Mouse (Mus musculus) effector memory CD4-positive, alpha-beta T cell, adult 7 months (primary cell): Measurements from ENCODE around the gene Unc5c. TPM values are rescaled to one million over a fixed set of nuclear protein-coding genes. Genes with fewer than 3 reads are reported as not detected.

Experiments
- polyA plus RNA-seq: library from polyadenylated mRNA; unstranded; fragments of 100-300 nt; shearing (Covaris generic); gene quantifications from one replicate; pipeline ENCODE4 v1.2.1, GENCODE M21; 2017

Gene Unc5c
- polyA plus RNA-seq = 0.35 TPM

GRCm38 (mm10) chr3:141465104-141465705 lies at the start of gene Unc5c:
Unc5c (plus strand) TSS chr3:141465216.

